Mouse (Mus musculus) bone marrow macrophage, adult 2 months (primary cell): ENCODE measurements around the gene Timp4.

ENCODE experiments used
- CTCF ChIP-seq: IDR thresholded peaks from 2 replicates; pipeline ENCODE4 v1.5.1; 2012; ENCODE audit warnings: low read depth, mild to moderate bottlenecking, low read length, moderate library complexity
- POLR2A ChIP-seq: IDR thresholded peaks from 2 replicates; pipeline ENCODE4 v1.6.1; 2012; ENCODE audit warnings: mild to moderate bottlenecking, low read depth, low read length, borderline replicate concordance

DNA sequence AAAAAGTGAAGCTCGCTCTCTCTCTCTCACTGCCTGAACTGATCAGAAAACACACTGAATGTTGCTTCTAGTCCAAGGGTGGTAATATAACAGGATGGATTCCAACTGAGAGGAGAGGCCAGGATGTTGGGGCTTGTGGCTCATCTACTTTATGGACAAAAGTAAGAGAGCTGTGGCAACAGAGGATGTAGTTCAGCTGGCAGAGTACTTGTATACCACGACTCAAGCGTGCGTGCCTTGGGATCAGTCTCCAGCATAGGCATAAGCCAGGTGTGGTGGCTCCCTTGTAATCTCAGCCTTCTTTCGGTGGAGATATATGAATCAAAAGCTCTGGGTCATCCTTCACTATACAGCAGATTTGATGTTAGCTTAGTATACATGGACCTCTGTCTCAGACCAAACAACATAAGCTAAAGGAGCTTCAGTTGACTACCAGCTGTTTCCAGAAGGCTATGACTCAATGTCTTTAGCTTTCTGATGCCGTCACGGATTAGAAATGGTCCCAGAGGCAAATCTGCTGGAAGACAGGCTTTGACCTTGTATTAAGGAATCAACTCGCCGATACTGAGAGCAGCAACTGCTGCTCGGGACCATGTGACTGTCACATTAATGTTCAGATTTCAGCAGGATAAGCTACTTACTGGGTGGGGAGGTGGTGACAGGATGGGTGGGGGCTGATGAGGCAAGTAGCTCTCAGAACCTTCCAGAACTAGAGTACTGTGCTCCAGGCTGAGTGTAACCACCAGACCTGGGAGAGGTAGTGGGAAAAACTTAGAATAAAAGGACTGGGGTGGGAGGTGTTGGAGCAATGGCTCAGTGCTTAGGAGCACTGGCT is 16.8 kb upstream of the Timp4 start:
- no peak for TF ChIP-seq POLR2A
- TF ChIP-seq CTCF: no peak
